Mouse (Mus musculus): Measurements from ENCODE around the gene Pnpla3. TPM values are rescaled to one million over a fixed set of nuclear protein-coding genes. Genes with fewer than 3 reads are reported as not detected.

The Pnpla3 gene
- polyA plus RNA-seq, 1 experiment from 2014 or later: 7.0 TPM

DNA sequence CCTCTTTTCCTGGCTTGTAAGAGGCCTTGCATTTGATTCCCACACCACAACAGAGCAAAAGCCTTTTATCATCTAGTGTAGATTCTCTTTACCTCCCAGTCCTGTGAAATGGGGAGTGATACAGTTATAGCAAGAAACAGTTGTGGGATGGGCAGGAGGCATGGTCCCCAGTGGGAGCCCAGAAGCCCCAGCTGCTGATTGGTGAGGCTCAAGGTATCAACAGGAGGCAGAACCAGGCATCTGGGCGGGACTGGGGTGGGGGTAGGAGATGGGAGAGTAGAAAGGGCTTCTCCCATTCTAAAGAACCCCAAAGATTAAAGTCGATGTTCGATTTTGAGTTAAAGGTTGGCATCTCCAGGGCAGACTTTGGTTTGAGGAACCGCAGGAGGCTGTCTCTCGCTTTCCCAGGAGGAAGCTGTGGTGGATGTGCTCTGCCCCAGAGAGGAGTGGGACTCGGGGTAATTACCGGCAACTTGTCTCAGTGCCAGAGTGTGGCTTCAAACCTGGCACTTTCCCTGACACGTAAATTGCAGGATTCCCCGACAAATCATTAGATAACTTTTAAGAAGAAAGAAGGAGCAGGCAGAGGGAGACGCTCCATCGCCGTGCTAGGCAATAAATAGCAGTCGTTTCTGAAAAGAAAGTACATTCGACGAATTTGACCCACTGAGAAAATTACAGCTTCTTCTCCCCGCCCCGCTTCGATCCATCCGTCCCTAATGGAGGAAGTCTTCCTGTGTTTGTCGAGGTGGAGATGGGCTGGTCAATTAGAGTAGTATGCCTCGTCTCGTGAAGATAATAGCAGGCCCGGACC is 50.5 kb downstream of the Pnpla3 start:
- 49% methylated on average over 23 of the region's 23 CpGs for whole genome bisulfite sequencing
- H3K27me3 ChIP-seq (ENCODE audit: control insufficient read depth, insufficient read depth, low read depth, low read length): no peaks in the 10 kb centered on the region
- no peak overlapping the region for H3K4me3 ChIP-seq (ENCODE audit: low read depth, low read length)
- H3K27ac ChIP-seq (ENCODE audit: low read length): peak overlapping the region; percentile 5; the same call in 1 of the 2 replicates
- peaks cover 6% of the 10 kb centered on the region; the same call in 1 of the 2 replicates for H3K4me1 ChIP-seq (ENCODE audit: control insufficient read depth, insufficient read depth, low read length)
- H3K36me3 ChIP-seq (ENCODE audit: control insufficient read depth, insufficient read depth, low read length): no peaks in the 10 kb centered on the region
- H3K9ac ChIP-seq (ENCODE audit: low read depth, low read length): no peak overlapping the region
- H3K9me3 ChIP-seq (replicated peaks; ENCODE audit: control insufficient read depth, low read length, poor library complexity, severe bottlenecking): no peaks in the 10 kb centered on the region
- no peak overlapping the region for H3K4me2 ChIP-seq (ENCODE audit: low read length)
- no peak for ATAC-seq

GRCm38 (mm10) chr15:84218783-84219271 is 51.2 kb downstream of the Pnpla3 start:
- Histone ChIP-seq H3K4me1 (ENCODE audit: control insufficient read depth, insufficient read depth, low read length) (peaks cover 12% of the 10 kb centered on the region; the same call in 1 of the 2 replicates), H3K9me3 (replicated peaks; ENCODE audit: control insufficient read depth, low read length, poor library complexity, severe bottlenecking) (no peaks in the 10 kb centered on the region), H3K9ac (ENCODE audit: low read depth, low read length) (no peak overlapping the region), H3K36me3 (ENCODE audit: control insufficient read depth, insufficient read depth, low read length) (no peaks in the 10 kb centered on the region), H3K27ac (ENCODE audit: low read length) (peak overlapping the region; percentile 5; the same call in 1 of the 2 replicates), H3K4me2 (ENCODE audit: low read length) (no peak overlapping the region), H3K27me3 (ENCODE audit: control insufficient read depth, insufficient read depth, low read depth, low read length) (no peaks in the 10 kb centered on the region), H3K4me3 (ENCODE audit: low read depth, low read length) (no peak overlapping the region)
- 55% methylated on average over 9 of the region's 9 CpGs for WGBS
- ATAC-seq: no peak

DNA sequence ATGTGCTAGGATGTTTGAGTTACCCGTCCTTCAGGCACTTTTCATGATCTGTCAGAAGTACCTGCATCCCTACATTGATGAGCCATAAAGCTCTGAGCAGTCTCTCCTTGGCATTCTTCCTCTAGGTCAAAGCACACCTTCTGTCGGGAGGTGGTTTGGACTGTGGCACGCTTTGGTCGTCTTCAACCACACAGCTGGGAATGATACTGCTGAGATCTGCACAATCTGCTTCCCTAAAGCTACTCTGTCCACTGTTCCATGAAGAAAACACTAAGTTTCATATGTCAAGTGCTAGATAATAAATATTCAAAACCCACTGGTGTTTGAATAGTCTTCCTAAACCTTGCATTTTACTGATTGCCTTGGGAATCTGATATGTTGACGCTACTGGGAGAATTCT is 53.9 kb downstream of the Pnpla3 start:
- H3K36me3 ChIP-seq (ENCODE audit: control insufficient read depth, insufficient read depth, low read length): no peaks in the 10 kb centered on the region
- no peak overlapping the region for H3K9ac ChIP-seq (ENCODE audit: low read depth, low read length)
- no peak overlapping the region for H3K4me3 ChIP-seq (ENCODE audit: low read depth, low read length)
- ATAC-seq: no peak
- H3K27me3 ChIP-seq (ENCODE audit: control insufficient read depth, insufficient read depth, low read depth, low read length): no peaks in the 10 kb centered on the region
- WGBS: 79% methylated on average over 5 of the region's 5 CpGs
- H3K9me3 ChIP-seq (replicated peaks; ENCODE audit: control insufficient read depth, low read length, poor library complexity, severe bottlenecking): no peaks in the 10 kb centered on the region
- no peak overlapping the region for H3K27ac ChIP-seq (ENCODE audit: low read length)
- H3K4me1 ChIP-seq (ENCODE audit: control insufficient read depth, insufficient read depth, low read length): peaks cover 22% of the 10 kb centered on the region; the same call in 1 of the 2 replicates
- H3K4me2 ChIP-seq (ENCODE audit: low read length): no peak overlapping the region

GRCm38 (mm10) chr15:84223423-84223822 is 55.8 kb downstream of the Pnpla3 start:
- H3K9ac ChIP-seq (ENCODE audit: low read depth, low read length): no peak overlapping the region
- no peak for ATAC-seq
- H3K9me3 ChIP-seq (replicated peaks; ENCODE audit: control insufficient read depth, low read length, poor library complexity, severe bottlenecking): no peaks in the 10 kb centered on the region
- H3K27ac ChIP-seq (ENCODE audit: low read length): peak overlapping the region; percentile 57; the same call in 1 of the 2 replicates
- H3K36me3 ChIP-seq (ENCODE audit: control insufficient read depth, insufficient read depth, low read length): no peaks in the 10 kb centered on the region
- H3K4me1 ChIP-seq (ENCODE audit: control insufficient read depth, insufficient read depth, low read length): peaks cover 28% of the 10 kb centered on the region
- no peak overlapping the region for H3K4me2 ChIP-seq (ENCODE audit: low read length)
- no peak overlapping the region for H3K4me3 ChIP-seq (ENCODE audit: low read depth, low read length)
- no peaks in the 10 kb centered on the region for H3K27me3 ChIP-seq (ENCODE audit: control insufficient read depth, insufficient read depth, low read depth, low read length)
- 35% methylated on average over 6 of the region's 6 CpGs for WGBS

DNA sequence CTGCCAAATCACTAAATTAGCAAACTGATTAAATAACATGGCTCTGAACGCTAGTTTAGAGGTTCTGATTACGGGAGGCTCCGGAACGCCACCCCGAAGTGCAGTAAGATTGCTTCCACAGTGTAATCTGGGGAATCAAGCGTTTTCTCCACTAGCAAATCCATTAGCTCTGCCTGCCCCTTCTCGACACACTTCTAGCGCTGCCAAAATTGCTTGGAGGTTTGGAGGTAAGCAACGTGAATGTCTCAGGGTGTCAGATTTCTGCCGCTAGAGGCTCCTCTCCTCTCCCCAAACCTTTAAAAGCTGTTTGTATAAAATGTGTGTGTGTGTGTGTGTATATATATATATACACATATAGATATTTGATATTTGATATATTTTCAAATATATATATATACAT is 57.1 kb downstream of the Pnpla3 start:
- Histone ChIP-seq H3K9ac (ENCODE audit: low read depth, low read length) (no peak overlapping the region), H3K36me3 (ENCODE audit: control insufficient read depth, insufficient read depth, low read length) (no peaks in the 10 kb centered on the region), H3K4me1 (ENCODE audit: control insufficient read depth, insufficient read depth, low read length) (peaks cover 28% of the 10 kb centered on the region), H3K27ac (ENCODE audit: low read length) (no peak overlapping the region), H3K9me3 (replicated peaks; ENCODE audit: control insufficient read depth, low read length, poor library complexity, severe bottlenecking) (no peaks in the 10 kb centered on the region), H3K4me2 (ENCODE audit: low read length) (no peak overlapping the region), H3K27me3 (ENCODE audit: control insufficient read depth, insufficient read depth, low read depth, low read length) (no peaks in the 10 kb centered on the region), H3K4me3 (ENCODE audit: low read depth, low read length) (no peak overlapping the region)
- WGBS: 37% methylated on average over 10 of the region's 10 CpGs
- ATAC-seq: no peak

DNA sequence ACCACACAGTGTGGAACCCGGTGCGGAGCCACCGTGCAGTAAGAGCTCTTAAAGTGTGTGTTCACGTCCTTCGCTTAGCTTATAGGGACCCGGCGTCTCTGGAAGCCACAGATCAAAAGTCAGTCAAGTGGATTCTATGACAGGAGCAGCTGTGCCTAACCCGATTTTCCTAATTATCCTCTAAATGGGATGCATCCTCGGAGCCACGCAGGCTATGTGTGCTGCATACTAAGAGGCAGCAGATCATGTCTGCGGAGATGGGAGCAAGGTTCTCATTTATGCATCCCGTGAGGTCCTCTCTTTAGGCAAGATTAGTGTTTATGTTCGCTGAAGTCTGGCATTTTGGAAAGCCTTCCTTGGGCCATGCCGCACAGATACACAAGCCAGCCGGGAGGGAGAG is 59.3 kb downstream of the Pnpla3 start:
- Histone ChIP-seq H3K36me3 (ENCODE audit: control insufficient read depth, insufficient read depth, low read length) (no peaks in the 10 kb centered on the region), H3K9ac (ENCODE audit: low read depth, low read length) (no peak overlapping the region), H3K4me1 (ENCODE audit: control insufficient read depth, insufficient read depth, low read length) (peaks cover 42% of the 10 kb centered on the region), H3K4me2 (ENCODE audit: low read length) (no peak overlapping the region; the same call in 1 of the 2 replicates), H3K27ac (ENCODE audit: low read length) (peak overlapping the region; percentile 76), H3K27me3 (ENCODE audit: control insufficient read depth, insufficient read depth, low read depth, low read length) (no peaks in the 10 kb centered on the region), H3K9me3 (replicated peaks; ENCODE audit: control insufficient read depth, low read length, poor library complexity, severe bottlenecking) (no peaks in the 10 kb centered on the region), H3K4me3 (ENCODE audit: low read depth, low read length) (no peak overlapping the region)
- peak; percentile 55 for ATAC-seq
- WGBS: 12% methylated on average over 15 of the region's 15 CpGs

GRCm38 (mm10) chr15:84230661-84231060 is 63.0 kb downstream of the Pnpla3 start:
- H3K4me1 ChIP-seq (ENCODE audit: control insufficient read depth, insufficient read depth, low read length): peaks cover 40% of the 10 kb centered on the region

DNA sequence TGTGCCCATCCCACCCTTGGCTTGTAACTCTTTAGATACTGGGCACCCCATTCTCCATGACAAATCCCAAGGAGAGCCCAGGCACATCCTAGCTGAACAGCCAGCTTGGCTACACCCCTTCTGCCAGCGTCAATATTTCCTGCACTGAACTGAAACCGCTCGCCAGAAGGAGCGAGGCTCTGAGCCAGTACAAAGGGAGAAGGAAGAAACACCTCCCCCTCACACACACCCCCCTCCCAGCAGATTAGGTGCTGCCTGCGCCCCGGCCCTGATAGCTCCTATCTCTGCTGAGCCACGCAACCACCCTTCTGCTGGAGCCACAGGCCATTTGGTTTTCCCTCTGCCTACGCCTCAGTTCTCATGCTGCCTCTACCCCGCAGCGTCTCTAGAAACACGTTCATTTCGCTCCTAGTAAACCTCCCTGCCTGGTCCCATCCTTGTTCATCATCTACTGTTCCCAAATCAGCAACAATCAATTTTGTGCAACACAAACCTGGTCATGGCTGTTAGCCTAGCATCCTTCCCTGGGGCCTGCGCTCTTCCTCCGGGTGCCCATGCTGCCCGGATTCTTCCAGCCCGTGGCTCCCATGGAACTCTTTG is 63.6 kb downstream of the Pnpla3 start:
- 0 out of 2 replicates have a peak, but pooled peaks have one; percentile 26 for ATAC-seq
- no peaks in the 10 kb centered on the region for H3K27me3 ChIP-seq (ENCODE audit: control insufficient read depth, insufficient read depth, low read depth, low read length)
- H3K27ac ChIP-seq (ENCODE audit: low read length): peak overlapping the region; percentile 68
- peak overlapping the region; percentile 63 for H3K9ac ChIP-seq (ENCODE audit: low read depth, low read length)
- no peaks in the 10 kb centered on the region for H3K36me3 ChIP-seq (ENCODE audit: control insufficient read depth, insufficient read depth, low read length)
- no peaks in the 10 kb centered on the region for H3K9me3 ChIP-seq (replicated peaks; ENCODE audit: control insufficient read depth, low read length, poor library complexity, severe bottlenecking)
- H3K4me3 ChIP-seq (ENCODE audit: low read depth, low read length): peak overlapping the region; percentile 38; the same call in 1 of the 2 replicates
- H3K4me2 ChIP-seq (ENCODE audit: low read length): peak overlapping the region; percentile 87
- 3% methylated on average over 16 of the region's 16 CpGs for WGBS
- peaks cover 38% of the 10 kb centered on the region for H3K4me1 ChIP-seq (ENCODE audit: control insufficient read depth, insufficient read depth, low read length)

More at GRCm38 (mm10) chr15:84230661-84231060, 63.0 kb downstream of the Pnpla3 start:
- H3K27me3 ChIP-seq (ENCODE audit: control insufficient read depth, insufficient read depth, low read depth, low read length): no peaks in the 10 kb centered on the region
- peak overlapping the region; percentile 68 for H3K27ac ChIP-seq (ENCODE audit: low read length)
- no peaks in the 10 kb centered on the region for H3K36me3 ChIP-seq (ENCODE audit: control insufficient read depth, insufficient read depth, low read length)
- H3K4me3 ChIP-seq (ENCODE audit: low read depth, low read length): no peak overlapping the region
- no peaks in the 10 kb centered on the region for H3K9me3 ChIP-seq (replicated peaks; ENCODE audit: control insufficient read depth, low read length, poor library complexity, severe bottlenecking)
- ATAC-seq: no peak
- H3K9ac ChIP-seq (ENCODE audit: low read depth, low read length): no peak overlapping the region
- WGBS: 5% methylated on average over 5 of the region's 5 CpGs
- peak overlapping the region; percentile 87; the same call in 1 of the 2 replicates for H3K4me2 ChIP-seq (ENCODE audit: low read length)

All from midbrain, embryonic 16.5 days (tissue).